Mouse (Mus musculus) ES-E14 (cell line): ENCODE measurements around the gene Pcnx3.

Experiments
- HCFC1 ChIP-seq: IDR thresholded peaks from 2 replicates; pipeline ENCODE4 v1.6.1; 2012; ENCODE audit warnings: low read length, inconsistent platforms, borderline replicate concordance; ENCODE audit not compliant: insufficient read depth
- MAFK ChIP-seq: IDR thresholded peaks from 2 replicates; pipeline ENCODE4 v1.6.1; 2014; ENCODE audit warnings: mild to moderate bottlenecking, low read depth, low read length, inconsistent platforms; ENCODE audit not compliant: insufficient read depth
- ZC3H11A ChIP-seq: IDR thresholded peaks from 2 replicates; pipeline ENCODE4 v1.6.1; 2012; ENCODE audit warnings: low read depth, mild to moderate bottlenecking, inconsistent platforms, low read length, borderline replicate concordance
- ZNF384 ChIP-seq: IDR thresholded peaks from 2 replicates; pipeline ENCODE4 v1.6.1; 2012; ENCODE audit warnings: low read depth, low read length, inconsistent platforms

DNA sequence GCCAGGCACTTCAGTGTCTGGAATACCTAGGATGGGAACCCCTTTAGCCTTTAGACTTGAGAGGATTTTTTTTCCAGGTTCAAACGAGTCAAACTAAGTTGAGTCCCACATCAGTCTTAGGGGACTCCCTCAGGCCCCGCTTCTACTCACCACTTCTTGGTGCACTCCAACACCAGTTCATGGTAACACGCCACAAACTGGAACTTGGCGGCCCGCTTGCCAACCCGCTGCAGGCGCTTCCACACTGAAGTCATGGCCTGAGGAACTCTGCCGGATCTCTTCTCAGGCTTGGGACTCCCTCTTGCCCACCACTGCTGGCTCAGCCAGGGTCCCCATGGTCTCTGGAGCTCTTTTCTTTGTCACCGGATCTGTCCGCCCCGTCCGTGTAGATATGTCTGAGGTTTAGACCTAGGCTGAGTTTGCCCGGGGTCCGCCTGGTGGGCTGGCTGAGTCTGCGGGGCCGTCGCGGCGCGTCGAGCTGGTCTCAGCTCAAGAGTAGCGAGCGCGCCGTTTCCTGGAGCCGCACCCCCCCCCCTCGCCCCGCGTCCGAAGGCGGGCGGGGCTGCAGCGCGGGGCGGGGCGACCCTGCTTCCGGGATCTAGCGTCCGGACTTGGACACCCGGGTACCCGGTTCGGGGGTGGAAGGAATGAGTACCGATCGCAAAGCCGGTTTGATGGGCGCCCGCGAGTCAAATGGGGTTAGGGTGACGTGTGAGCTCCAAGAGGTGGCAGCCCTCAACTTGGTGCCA is 37.2 kb upstream of the Pcnx3 start, which contains the start of gene Ehbp1l1:
- TF ChIP-seq HCFC1 (no peak), ZC3H11A (no peak), ZNF384 (no peak), MAFK (no peak)
